Mouse (Mus musculus) spleen, adult 2 months (tissue): ENCODE results near the gene Galr3. TPM values are rescaled to one million over a fixed set of nuclear protein-coding genes. Genes with fewer than 3 reads are reported as not detected.

Source experiments
- DNase-seq, 2 experiments: peaks; one replicate each; pipeline versions ENCODE4 v3.0.0 to v3.0.0-alpha.2; 2012 to 2021; ENCODE audit warnings: low spot score in 2 of 2, low read depth in 1 of 2
- H3K27ac ChIP-seq: fragments of 200-500 bp; 2 replicates; pipeline ENCODE4 v1.5.1; 2012; ENCODE audit warnings: low read length, inconsistent platforms; ENCODE audit not compliant: insufficient read depth
- H3K27me3 ChIP-seq: fragments of 200-500 bp; 2 replicates; pipeline ENCODE4 v1.6.1; 2012; ENCODE audit warnings: mild to moderate bottlenecking, moderate library complexity, low read length, inconsistent platforms; ENCODE audit not compliant: control insufficient read depth, insufficient read depth
- H3K36me3 ChIP-seq: fragments of 200-500 bp; 2 replicates; pipeline ENCODE4 v1.6.1; 2012; ENCODE audit warnings: mild to moderate bottlenecking, low read length, inconsistent platforms; ENCODE audit not compliant: control insufficient read depth, insufficient read depth
- H3K4me1 ChIP-seq: fragments of 200-500 bp; 2 replicates; pipeline ENCODE4 v1.6.1; 2011; ENCODE audit warnings: inconsistent platforms; ENCODE audit not compliant: control insufficient read depth, insufficient read depth, insufficient read length
- H3K4me3 ChIP-seq: fragments of 200-500 bp; 2 replicates; pipeline ENCODE4 v1.5.1; 2011; ENCODE audit warnings: mild to moderate bottlenecking, inconsistent platforms; ENCODE audit not compliant: insufficient read depth, insufficient read length; ENCODE audit errors: extremely low read depth
- CTCF ChIP-seq: fragments of 200-500 bp; IDR thresholded peaks from 2 replicates; pipeline ENCODE4 v1.5.1; 2011; ENCODE audit warnings: mild to moderate bottlenecking, inconsistent platforms; ENCODE audit not compliant: insufficient read depth, insufficient read length, insufficient replicate concordance; ENCODE audit errors: extremely low read depth
- POLR2A ChIP-seq: fragments of 200-500 bp; IDR thresholded peaks from 2 replicates; pipeline ENCODE4 v1.6.1; 2011; ENCODE audit warnings: low read depth, low read length, inconsistent platforms
- WGBS: fragments of 180-500 bp; shearing (Covaris S2); methylation state at CpG from one replicate; pipeline ENCODE4 v1.1.7; 2018; 5-methylcytosine and 5-hydroxymethylcytosine counted together
- polyA plus RNA-seq: library from polyadenylated mRNA; depleted of rRNA; stranded (reverse); fragments of >200 nt; gene quantifications from 2 replicates; pipeline ENCODE4 v1.2.3, GENCODE M21; 2012

Galr3 gene
- polyA plus RNA-seq, 1 experiment = 0.39 TPM

DNA sequence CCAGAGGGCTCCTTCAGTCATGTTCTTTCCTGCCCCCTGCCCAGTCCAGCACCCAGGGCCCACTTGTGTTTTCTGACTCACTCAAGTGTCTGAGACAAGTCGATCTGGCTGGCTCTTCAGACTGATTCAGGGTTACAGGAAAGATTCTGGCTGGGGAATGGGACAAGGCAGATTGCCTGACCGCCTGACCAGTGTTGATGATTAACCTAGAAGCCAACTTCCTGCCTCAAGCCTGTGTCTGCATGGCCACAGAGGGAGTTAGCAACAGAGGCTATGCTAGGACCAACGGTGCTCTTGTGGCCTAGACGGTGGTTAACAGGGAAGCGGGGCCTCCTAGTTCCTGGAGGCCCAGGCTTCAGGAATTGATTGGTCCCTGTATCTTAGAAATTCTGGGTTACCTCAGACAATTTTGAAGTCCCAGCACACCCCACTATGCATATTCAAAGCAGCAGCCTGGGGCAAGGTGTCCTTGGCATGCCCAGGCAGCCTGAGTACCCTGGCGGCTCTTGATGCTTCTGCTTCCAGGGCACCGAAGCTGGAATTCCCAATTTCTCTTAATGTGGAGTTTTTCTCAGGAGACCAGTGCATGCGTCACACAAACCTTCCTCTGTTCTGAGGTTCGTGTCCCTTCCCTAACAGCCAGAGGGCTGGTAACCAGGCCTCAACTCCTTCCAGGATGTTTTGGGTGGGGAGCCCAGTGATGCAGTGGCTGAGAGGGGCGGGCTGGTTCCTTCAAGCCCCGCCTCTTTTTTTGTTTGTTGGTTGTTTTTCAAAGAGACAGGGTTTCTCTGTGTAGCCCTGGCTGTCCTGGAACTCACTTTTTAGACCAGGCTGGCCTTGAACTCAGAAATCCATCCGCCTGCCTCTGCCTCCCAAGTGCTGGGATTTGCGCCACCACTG lies 10.0 kb downstream of the Galr3 start:
- TF ChIP-seq CTCF = no peak
- no peak for TF ChIP-seq POLR2A
- H3K27ac ChIP-seq = no peak overlapping the region
- WGBS = 68% methylated on average over 13 of the region's 13 CpGs
- no peaks in the 10 kb centered on the region for H3K4me1 ChIP-seq
- peaks cover 33% of the 10 kb centered on the region for H3K36me3 ChIP-seq
- no peak for DNase-seq
- H3K4me3 ChIP-seq = no peak overlapping the region
- H3K27me3 ChIP-seq = no peaks in the 10 kb centered on the region

DNA sequence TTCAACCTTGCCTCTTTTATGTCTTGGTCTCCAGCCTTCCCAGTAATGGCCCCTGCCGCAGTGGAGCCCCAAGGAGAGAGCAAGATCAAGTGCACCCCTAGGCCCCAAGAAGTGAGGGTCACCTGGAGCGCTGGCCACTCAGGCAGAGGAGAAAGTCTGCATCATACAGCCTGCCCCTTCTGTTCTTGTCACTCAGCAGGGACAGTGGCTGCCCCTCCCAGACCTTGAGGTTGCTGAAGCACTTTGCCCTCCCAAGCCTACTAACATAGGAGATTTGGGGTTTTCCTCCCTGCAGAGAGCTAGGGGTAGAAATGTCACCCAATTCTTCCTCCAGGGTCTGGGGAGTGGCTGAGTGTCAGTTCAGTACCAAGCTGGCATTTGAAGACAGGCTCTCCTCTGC lies 10.7 kb downstream of the Galr3 start:
- no peaks in the 10 kb centered on the region for H3K4me1 ChIP-seq
- no peak for DNase-seq

DNA sequence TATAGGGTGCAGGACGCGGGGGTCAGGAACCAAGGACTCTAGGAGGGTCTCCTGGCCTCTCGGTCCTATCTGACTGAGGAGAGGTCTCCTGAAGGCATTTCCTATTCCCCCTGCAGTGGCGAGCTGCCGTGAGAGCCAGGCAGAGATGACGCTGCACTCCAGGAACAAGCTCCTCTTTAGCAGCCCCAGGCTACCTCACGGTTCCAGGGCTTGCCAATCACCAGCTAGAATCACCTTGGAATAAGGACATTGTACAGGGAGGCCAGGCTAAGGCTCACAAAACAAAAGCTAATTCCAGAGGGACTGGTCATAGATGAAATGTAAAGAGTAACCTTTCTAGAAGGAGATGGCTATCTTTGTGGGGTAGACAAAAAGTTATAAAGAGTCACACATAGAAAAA lies 14.9 kb downstream of the Galr3 start:
- Histone ChIP-seq H3K27ac (no peak overlapping the region), H3K36me3 (peaks cover 51% of the 10 kb centered on the region), H3K4me3 (no peak overlapping the region), H3K4me1 (no peaks in the 10 kb centered on the region), H3K27me3 (no peaks in the 10 kb centered on the region)
- TF ChIP-seq CTCF (no peak), POLR2A (no peak)
- DNase-seq = no peak
- WGBS = 96% methylated on average over 7 of the region's 7 CpGs

More for the DNA sequence above, 10.7 kb downstream of the Galr3 start:
- H3K36me3 ChIP-seq = peaks cover 35% of the 10 kb centered on the region
- TF ChIP-seq CTCF = no peak
- no peak for TF ChIP-seq POLR2A
- H3K27me3 ChIP-seq = no peaks in the 10 kb centered on the region
- 98% methylated on average over 2 of the region's 2 CpGs for WGBS
- no peak overlapping the region for H3K4me3 ChIP-seq
- no peak overlapping the region for H3K27ac ChIP-seq

DNA sequence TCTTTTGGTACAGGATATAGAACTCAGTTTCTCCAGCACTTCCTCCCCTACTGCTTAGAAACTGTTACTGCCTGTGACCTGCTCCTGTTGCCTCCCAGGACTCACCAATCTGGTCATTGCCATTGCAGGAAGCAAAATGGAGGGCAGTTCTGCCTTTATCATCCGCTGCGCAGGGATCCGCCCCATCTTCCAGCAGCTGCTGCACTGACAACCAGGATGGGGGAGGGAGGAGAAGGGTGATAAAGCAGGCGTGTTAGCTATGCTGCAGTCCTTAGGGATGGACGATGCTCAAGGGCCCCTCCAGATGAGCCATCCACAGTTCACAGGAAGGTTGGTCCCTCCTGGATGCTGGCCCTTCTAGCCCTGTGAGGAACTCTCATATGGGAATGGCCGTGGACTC lies 16.2 kb downstream of the Galr3 start:
- Histone ChIP-seq H3K36me3 (peaks cover 51% of the 10 kb centered on the region), H3K27me3 (no peaks in the 10 kb centered on the region), H3K27ac (no peak overlapping the region), H3K4me1 (peaks cover 2% of the 10 kb centered on the region; the same call in 1 of the 2 replicates), H3K4me3 (no peak overlapping the region)
- TF ChIP-seq CTCF = no peak
- TF ChIP-seq POLR2A = no peak
- 85% methylated on average over 6 of the region's 6 CpGs for WGBS
- DNase-seq = no peak

DNA sequence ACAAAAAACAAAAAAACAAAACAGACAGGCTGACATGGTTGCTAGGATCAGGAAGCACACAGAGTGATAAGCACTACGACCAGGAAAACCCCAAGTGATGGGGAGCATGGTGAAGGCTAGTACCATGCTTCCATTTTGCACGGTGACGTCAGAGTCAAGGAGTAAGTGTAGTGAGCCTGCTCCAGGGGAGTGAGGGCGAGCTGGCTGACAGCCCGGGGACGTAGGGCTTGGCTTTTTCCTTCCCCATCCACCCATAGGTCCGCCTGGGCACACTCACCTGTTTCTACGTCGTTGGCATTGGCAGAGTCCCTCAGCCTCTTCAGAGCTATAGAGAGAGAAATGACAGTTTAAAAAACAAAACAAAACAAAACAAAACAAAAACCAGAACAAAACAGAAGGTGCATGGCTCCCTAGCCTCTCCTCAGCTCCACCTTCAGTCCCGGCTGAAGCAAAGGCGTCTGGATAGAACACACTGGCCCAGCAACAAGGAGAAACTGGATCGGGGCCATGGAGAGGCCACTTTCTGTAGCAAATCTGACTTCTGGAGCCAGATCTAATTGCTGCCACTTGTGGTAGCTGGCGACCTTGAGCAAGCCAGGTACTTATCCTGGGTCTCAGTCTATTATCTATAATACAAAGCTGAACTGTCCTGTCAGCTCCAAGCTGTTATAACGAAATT lies 19.3 kb downstream of the Galr3 start:
- WGBS = 88% methylated on average over 14 of the region's 14 CpGs
- Histone ChIP-seq H3K27me3 (no peaks in the 10 kb centered on the region), H3K27ac (no peak overlapping the region), H3K4me1 (peaks cover 2% of the 10 kb centered on the region), H3K36me3 (peaks cover 24% of the 10 kb centered on the region), H3K4me3 (no peak overlapping the region)
- no peak for TF ChIP-seq CTCF
- no peak for TF ChIP-seq POLR2A
- DNase-seq = no peak

DNA sequence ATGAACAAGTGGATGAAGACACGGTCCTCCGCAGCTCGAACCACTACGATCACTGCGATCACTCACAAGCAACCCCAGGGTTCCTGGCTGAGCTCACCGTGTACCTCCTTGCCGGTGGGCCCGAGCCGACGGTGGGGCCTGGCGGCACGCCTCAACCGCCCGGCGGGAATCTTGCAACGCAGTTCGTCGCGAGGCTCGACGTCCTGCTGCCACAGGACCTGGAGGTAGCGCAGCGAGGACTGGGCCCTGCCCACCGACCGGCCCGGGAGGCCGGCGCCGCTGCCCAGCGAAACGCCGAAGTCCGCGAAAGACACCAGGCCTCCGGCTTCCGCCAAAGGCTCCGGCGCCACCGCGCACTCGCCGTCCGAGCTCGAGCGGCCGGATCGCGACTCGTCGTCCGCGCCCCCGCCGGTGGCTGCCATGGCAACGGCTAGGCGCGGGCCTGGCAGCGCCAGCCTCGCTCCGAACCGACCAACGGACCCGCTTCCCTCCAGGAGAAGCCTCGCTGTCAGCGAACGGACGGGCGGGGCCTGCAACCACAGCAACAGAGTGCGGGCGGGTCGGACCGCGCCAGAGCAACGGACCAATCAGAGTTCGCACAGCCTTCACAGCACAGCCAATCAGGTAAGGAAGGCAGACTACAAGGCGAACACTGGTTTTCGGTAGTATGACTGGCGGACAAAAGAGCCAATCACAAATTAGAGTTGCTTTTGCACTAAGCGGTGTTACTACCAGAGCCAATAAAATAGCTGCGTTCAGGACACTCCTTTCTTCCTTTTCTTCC lies 20.9 kb downstream of the Galr3 start, which contains the start of gene Ankrd54:
TSS of gene Ankrd54 (minus strand) at position 518 of the 784 bp plus-strand sequence.
- TF ChIP-seq POLR2A (peak; percentile 36; the same call in 1 of the 2 replicates), CTCF (no peak)
- WGBS = under 1% methylated on average over 80 of the region's 80 CpGs
- peak within 1 kb of the TSS; percentile 98 for H3K4me3 ChIP-seq
- H3K27ac ChIP-seq = peak within 1 kb of the TSS; percentile 81
- peak; percentile 96 to 99 for DNase-seq
- H3K4me1 ChIP-seq = peaks cover 2% of the 10 kb centered on the region
- H3K36me3 ChIP-seq = peaks cover 16% of the 10 kb centered on the region
- H3K27me3 ChIP-seq = no peaks in the 10 kb centered on the region
